Mouse (Mus musculus): ENCODE data around the gene Odaph. TPM values are rescaled to one million over a fixed set of nuclear protein-coding genes. Genes with fewer than 3 reads are reported as not detected.
"Not testable (repeated sequence)": the region's sequence is repeated elsewhere in the genome, so short reads cannot be mapped to it uniquely, and the experiment has no call there.

The Odaph gene
- not detected in 2 replicates for polyA plus RNA-seq (2015; fragmentation: Nextera tagmentation; extraction: Ambion mirVana)

DNA sequence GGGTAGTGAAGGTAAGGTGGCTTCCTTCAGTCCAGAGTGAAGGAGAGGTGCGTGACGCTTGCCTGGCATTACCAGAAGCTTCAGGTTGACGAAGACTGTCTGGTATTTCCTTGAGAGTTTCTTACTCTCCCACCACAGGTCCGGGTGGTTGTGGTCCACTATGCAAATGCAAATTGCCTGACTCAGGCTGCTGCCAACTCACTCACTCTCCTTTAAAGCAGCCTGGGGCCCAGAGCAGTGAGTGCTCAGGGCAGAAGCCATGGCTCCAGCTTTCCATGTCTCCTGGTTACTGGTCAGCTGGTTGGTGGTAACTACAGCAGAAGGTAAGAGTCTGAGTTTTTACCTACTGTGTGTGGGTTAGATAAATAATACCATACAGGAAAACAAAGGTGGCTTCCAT lies at the start of gene Odaph:
TSS of gene Odaph (plus strand) at position 240 of the 400 bp plus-strand sequence.
- Histone ChIP-seq H3K27ac (ENCODE audit: low read length) (no peak within 1 kb of the TSS), H3K9me3 (ENCODE audit: low read length) (no peaks in the 10 kb centered on the region), H3K4me3 (ENCODE audit: low read length) (no peak within 1 kb of the TSS), H3K4me1 (ENCODE audit: insufficient read depth, low read length) (no peaks in the 10 kb centered on the region), H3K4me2 (replicated peaks; ENCODE audit: low read depth, low read length) (no peak within 1 kb of the TSS), H3K27me3 (ENCODE audit: insufficient read depth, low read length) (no peaks in the 10 kb centered on the region), H3K9ac (replicated peaks; ENCODE audit: low read length) (no peak within 1 kb of the TSS), H3K36me3 (ENCODE audit: insufficient read depth, low read length) (no peaks in the 10 kb centered on the region)
- WGBS, result 67% methylated on average over 4 of the region's 4 CpGs
- no peak for ATAC-seq (ENCODE audit: low FRiP score, low TSS enrichment)

DNA sequence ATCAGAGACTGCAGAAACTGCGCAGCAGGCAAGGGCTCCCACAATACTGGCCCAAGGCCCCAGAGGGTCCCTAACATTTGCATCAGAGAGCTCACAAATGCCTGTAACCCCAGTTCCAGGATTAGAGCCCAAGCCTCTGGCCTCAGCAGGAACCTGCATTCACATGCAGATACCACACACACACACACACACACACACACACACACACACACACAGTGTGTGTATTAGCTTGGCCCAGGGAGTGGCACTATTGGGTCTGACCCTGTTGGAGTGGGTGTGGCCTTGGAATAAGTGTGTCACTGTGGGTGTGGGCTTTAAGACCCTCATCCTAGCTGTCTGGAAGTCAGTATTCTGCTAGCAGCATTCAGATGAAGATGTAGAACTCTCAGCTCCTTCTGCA lies 41.7 kb upstream of the Odaph start:
- WGBS, result 75% methylated on average over 1 of the region's 1 CpGs
- ATAC-seq (ENCODE audit: low FRiP score, low TSS enrichment); H3K4me3 ChIP-seq (ENCODE audit: low read length): not testable (repeated sequence)

DNA sequence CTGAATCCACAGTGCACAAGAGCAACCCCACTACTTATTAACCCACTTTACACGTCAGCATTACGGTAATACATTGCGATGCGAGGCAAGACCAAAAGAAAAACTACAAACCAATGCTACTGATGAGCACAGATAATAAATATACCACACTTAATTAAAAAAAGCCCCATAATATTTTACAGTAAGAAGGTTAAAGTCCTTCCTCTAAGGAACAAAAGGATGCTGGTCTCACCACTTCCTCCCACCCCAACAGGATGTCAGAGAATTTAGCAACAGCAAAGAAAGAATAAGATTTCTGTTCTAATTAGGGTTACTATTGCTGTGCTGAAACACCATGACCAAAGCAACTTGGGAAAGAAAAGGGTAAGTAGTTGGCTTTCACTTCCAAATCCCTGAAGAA lies 40.3 kb upstream of the Odaph start:
- H3K9me3 ChIP-seq (ENCODE audit: low read length), result no peaks in the 10 kb centered on the region
- WGBS, result 95% methylated on average over 4 of the region's 4 CpGs
- no peak overlapping the region for H3K4me3 ChIP-seq (ENCODE audit: low read length)
- no peak overlapping the region for H3K4me2 ChIP-seq (replicated peaks; ENCODE audit: low read depth, low read length)
- ATAC-seq (ENCODE audit: low FRiP score, low TSS enrichment), result no peak
- no peaks in the 10 kb centered on the region for H3K27me3 ChIP-seq (ENCODE audit: insufficient read depth, low read length)
- H3K4me1 ChIP-seq (ENCODE audit: insufficient read depth, low read length), result no peaks in the 10 kb centered on the region
- no peak overlapping the region for H3K9ac ChIP-seq (replicated peaks; ENCODE audit: low read length)
- H3K36me3 ChIP-seq (ENCODE audit: insufficient read depth, low read length), result peaks cover 45% of the 10 kb centered on the region
- H3K27ac ChIP-seq (ENCODE audit: low read length), result no peak overlapping the region

More for the DNA sequence above, 41.7 kb upstream of the Odaph start:
- H3K9me3 ChIP-seq (ENCODE audit: low read length); H3K9ac ChIP-seq (replicated peaks; ENCODE audit: low read length); H3K27ac ChIP-seq (ENCODE audit: low read length); H3K27me3 ChIP-seq (ENCODE audit: insufficient read depth, low read length); H3K4me1 ChIP-seq (ENCODE audit: insufficient read depth, low read length); H3K4me2 ChIP-seq (replicated peaks; ENCODE audit: low read depth, low read length): not testable (repeated sequence)
- H3K36me3 ChIP-seq (ENCODE audit: insufficient read depth, low read length), result peaks cover 42% of the 10 kb centered on the region

DNA sequence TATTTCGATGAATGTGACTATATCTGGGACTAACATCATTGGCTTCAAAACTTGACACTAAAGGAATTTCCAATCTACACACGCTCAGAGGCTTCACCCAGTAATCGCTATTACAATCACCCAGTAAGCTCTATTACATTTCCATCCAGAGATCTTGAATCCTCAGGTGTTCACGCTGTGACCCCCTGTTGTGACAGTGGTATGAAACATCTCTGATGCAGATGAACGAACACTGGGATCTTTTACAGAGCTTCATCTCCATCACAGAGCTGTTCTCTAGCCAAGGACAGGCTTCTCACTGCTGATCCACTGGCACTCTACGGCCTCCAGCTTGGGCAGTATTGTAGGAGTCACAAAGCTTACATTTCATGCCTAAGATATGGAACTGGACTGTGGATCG lies 37.8 kb upstream of the Odaph start:
- Histone ChIP-seq H3K4me1 (ENCODE audit: insufficient read depth, low read length) (no peaks in the 10 kb centered on the region), H3K9me3 (ENCODE audit: low read length) (no peaks in the 10 kb centered on the region), H3K4me3 (ENCODE audit: low read length) (no peak overlapping the region), H3K36me3 (ENCODE audit: insufficient read depth, low read length) (peaks cover 53% of the 10 kb centered on the region), H3K9ac (replicated peaks; ENCODE audit: low read length) (no peak overlapping the region), H3K4me2 (replicated peaks; ENCODE audit: low read depth, low read length) (no peak overlapping the region), H3K27ac (ENCODE audit: low read length) (no peak overlapping the region), H3K27me3 (ENCODE audit: insufficient read depth, low read length) (no peaks in the 10 kb centered on the region)
- ATAC-seq (ENCODE audit: low FRiP score, low TSS enrichment), result no peak
- 93% methylated on average over 7 of the region's 7 CpGs for WGBS

DNA sequence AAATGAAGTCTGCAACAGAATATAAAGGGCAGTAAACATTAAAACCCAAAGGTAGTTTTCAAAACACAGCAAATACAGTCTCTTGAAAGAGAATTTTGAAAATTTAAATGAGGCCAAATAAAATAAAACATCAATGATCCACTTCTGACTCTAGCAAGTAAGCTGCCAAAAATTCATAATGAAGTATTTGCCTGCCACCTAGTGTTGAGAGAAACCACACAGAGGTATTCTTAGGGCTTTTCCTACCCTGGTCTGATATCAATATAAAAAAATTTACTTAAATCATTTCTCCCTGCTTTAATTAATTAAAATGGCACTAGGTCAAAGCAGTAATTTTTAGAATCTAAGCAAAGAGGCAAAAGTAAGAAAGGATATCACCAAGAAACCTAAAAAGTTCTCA lies 35.9 kb upstream of the Odaph start:
- Histone ChIP-seq H3K27me3 (ENCODE audit: insufficient read depth, low read length) (no peaks in the 10 kb centered on the region), H3K4me3 (ENCODE audit: low read length) (no peak overlapping the region), H3K4me2 (replicated peaks; ENCODE audit: low read depth, low read length) (no peak overlapping the region), H3K9ac (replicated peaks; ENCODE audit: low read length) (no peak overlapping the region), H3K27ac (ENCODE audit: low read length) (no peak overlapping the region), H3K4me1 (ENCODE audit: insufficient read depth, low read length) (no peaks in the 10 kb centered on the region), H3K9me3 (ENCODE audit: low read length) (no peaks in the 10 kb centered on the region), H3K36me3 (ENCODE audit: insufficient read depth, low read length) (peaks cover 50% of the 10 kb centered on the region)
- ATAC-seq (ENCODE audit: low FRiP score, low TSS enrichment), result no peak

DNA sequence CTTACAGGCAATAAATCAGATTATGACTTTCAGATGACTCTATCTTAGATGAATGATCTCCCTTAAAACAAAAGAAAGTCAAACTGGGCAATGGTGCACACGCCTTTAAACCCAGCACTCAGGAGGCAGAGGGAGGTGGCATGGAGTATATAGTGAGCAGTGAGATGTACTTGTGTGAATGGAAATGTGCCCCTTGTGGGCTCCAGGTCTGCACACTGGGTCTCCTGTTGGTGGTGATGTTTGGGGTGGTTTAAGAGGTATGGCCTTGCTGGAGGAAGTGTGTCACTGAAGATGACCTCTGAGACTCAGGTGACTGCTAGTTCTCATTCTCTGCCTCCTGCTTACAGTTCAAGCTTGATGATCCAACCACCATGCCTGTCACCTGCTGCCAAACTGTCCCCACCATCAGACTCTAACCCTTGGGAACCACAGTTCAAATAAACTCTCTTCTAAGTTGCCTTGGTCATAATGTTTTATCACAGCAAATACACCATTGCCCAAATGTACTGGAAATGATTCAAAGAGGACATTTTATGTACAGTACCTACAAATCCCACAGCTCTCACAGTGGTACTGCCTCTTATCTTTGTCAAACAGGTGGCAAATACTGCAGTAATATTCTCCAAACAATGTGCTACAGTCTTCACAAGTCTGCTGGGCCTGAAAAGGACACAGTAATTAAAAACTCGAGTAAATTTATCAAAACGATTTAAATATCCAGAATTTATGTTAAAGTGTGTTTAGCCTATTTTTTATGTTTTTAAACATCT lies 30.1 kb upstream of the Odaph start:
- Histone ChIP-seq H3K36me3 (ENCODE audit: insufficient read depth, low read length) (peaks cover 29% of the 10 kb centered on the region), H3K27me3 (ENCODE audit: insufficient read depth, low read length) (no peaks in the 10 kb centered on the region), H3K4me1 (ENCODE audit: insufficient read depth, low read length) (peaks cover 19% of the 10 kb centered on the region), H3K27ac (ENCODE audit: low read length) (no peak overlapping the region), H3K4me2 (replicated peaks; ENCODE audit: low read depth, low read length) (no peak overlapping the region), H3K9ac (replicated peaks; ENCODE audit: low read length) (no peak overlapping the region), H3K4me3 (ENCODE audit: low read length) (no peak overlapping the region), H3K9me3 (ENCODE audit: low read length) (no peaks in the 10 kb centered on the region)
- 92% methylated on average over 3 of the region's 3 CpGs for WGBS
- ATAC-seq (ENCODE audit: low FRiP score, low TSS enrichment), result no peak

DNA sequence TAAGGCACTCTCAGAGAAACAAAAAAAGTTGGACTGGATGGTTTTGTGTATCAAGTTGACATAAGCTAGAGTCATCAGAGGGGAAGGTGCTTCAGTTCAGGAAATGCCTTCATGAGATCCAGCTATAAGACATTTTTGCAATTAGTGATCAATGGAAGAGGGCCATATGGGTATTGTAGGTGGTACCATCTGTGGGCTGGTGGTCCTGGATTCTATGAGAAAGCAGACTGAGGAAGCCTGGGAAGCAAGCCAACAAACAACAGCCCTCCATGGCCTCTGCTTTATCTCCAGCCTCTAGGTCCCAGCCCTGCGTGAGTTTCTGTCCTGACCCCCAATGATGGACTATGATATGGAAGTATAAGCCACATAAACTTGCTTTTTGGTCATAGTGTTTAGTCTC lies 28.2 kb upstream of the Odaph start:
- no peak for ATAC-seq (ENCODE audit: low FRiP score, low TSS enrichment)
- 81% methylated on average over 1 of the region's 1 CpGs for WGBS
- no peak overlapping the region for H3K4me2 ChIP-seq (replicated peaks; ENCODE audit: low read depth, low read length)

DNA sequence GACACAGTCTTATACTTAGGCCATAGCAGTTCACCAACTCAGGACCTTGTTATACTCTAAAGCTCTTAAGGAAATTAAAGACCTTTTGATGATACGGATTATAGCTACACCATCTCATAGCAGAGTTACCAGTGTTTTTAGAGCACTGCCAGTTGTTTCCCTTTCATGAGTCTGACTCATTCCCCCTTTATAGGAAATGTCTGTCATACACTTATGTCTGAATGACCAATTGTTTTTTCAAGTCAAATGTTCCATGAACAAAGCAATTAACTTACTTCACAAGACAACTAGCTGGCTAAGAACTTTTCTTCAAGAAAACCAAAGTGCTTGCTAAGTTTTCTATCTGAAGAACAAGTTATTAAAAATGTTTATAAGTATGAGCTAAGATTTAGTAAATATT lies 27.3 kb upstream of the Odaph start:
- no peak overlapping the region for H3K4me3 ChIP-seq (ENCODE audit: low read length)
- no peak overlapping the region for H3K27ac ChIP-seq (ENCODE audit: low read length)
- H3K36me3 ChIP-seq (ENCODE audit: insufficient read depth, low read length), result peaks cover 14% of the 10 kb centered on the region
- 79% methylated on average over 1 of the region's 1 CpGs for WGBS
- H3K9me3 ChIP-seq (ENCODE audit: low read length), result no peaks in the 10 kb centered on the region
- ATAC-seq (ENCODE audit: low FRiP score, low TSS enrichment), result no peak
- H3K4me2 ChIP-seq (replicated peaks; ENCODE audit: low read depth, low read length), result no peak overlapping the region
- peaks cover 25% of the 10 kb centered on the region for H3K4me1 ChIP-seq (ENCODE audit: insufficient read depth, low read length)
- no peaks in the 10 kb centered on the region for H3K27me3 ChIP-seq (ENCODE audit: insufficient read depth, low read length)
- no peak overlapping the region for H3K9ac ChIP-seq (replicated peaks; ENCODE audit: low read length)

More for the DNA sequence above, 28.2 kb upstream of the Odaph start:
- Histone ChIP-seq H3K36me3 (ENCODE audit: insufficient read depth, low read length) (peaks cover 18% of the 10 kb centered on the region), H3K27ac (ENCODE audit: low read length) (no peak overlapping the region), H3K9me3 (ENCODE audit: low read length) (no peaks in the 10 kb centered on the region), H3K27me3 (ENCODE audit: insufficient read depth, low read length) (no peaks in the 10 kb centered on the region), H3K4me1 (ENCODE audit: insufficient read depth, low read length) (peaks cover 25% of the 10 kb centered on the region), H3K9ac (replicated peaks; ENCODE audit: low read length) (no peak overlapping the region), H3K4me3 (ENCODE audit: low read length) (no peak overlapping the region)

DNA sequence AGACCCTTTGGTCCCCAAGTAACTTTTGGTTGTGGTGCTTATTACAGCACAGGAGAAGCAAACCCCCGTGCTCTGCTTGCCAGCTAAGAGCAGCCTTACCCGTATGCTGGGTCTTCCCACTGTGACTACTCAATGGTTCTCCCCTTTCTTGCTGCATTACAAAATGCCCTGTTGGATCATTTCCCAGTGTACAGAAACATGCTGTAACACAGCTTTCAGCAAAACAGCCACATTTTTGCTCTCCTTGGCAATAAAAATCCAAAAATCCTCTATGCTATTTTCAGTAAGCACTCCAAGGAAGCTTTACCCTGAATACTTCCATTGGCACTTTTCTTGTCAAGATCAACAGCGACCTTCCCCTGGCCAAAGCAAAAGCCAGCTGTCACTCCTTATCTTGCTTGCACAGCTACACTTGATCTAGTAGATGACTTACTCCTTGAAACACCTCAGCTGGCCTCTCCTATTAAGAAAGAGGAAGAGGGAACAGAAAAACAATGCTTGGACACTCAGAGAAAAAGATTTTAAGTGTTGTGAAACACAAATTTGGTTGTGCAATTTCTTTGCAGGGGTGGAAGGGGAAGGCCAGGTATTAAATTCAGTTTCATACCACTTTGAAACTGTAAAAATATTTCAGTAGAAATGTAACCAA lies 26.5 kb upstream of the Odaph start:
- H3K36me3 ChIP-seq (ENCODE audit: insufficient read depth, low read length), result peaks cover 13% of the 10 kb centered on the region
- H3K9ac ChIP-seq (replicated peaks; ENCODE audit: low read length), result 0 out of 2 replicates have a peak overlapping the region, but pooled peaks have one; percentile 18
- peak overlapping the region; percentile 78 for H3K4me2 ChIP-seq (replicated peaks; ENCODE audit: low read depth, low read length)
- H3K9me3 ChIP-seq (ENCODE audit: low read length), result no peaks in the 10 kb centered on the region
- 67% methylated on average over 3 of the region's 3 CpGs for WGBS
- peak overlapping the region; percentile 90 for H3K4me3 ChIP-seq (ENCODE audit: low read length)
- H3K27me3 ChIP-seq (ENCODE audit: insufficient read depth, low read length), result no peaks in the 10 kb centered on the region
- peak overlapping the region; percentile 1; the same call in 1 of the 2 replicates for H3K27ac ChIP-seq (ENCODE audit: low read length)
- peaks cover 25% of the 10 kb centered on the region for H3K4me1 ChIP-seq (ENCODE audit: insufficient read depth, low read length)
- no peak for ATAC-seq (ENCODE audit: low FRiP score, low TSS enrichment)

DNA sequence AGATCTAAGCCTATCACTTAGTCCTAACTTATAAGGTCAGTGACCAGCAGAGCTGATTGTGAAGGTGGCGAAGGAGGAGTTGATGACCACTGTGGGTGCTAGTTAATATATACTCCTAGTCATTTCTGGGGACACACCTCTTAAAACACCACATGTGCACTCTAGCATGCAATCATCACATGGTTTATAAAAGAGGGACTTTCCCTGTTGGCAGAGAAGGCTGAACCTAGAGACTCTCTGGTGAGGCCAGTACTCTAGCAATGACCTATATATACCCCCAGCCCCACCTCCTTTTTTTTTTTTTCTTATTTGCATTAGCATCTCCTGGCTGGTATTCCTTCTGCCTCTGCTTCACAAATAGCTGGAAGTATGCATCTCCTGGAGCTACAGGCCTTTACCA lies 25.9 kb upstream of the Odaph start:
- 83% methylated on average over 1 of the region's 1 CpGs for WGBS
- no peaks in the 10 kb centered on the region for H3K9me3 ChIP-seq (ENCODE audit: low read length)
- peak overlapping the region; percentile 34; the same call in 1 of the 2 replicates for H3K27ac ChIP-seq (ENCODE audit: low read length)
- H3K4me3 ChIP-seq (ENCODE audit: low read length), result peak overlapping the region; percentile 90
- H3K4me2 ChIP-seq (replicated peaks; ENCODE audit: low read depth, low read length), result peak overlapping the region; percentile 78
- H3K4me1 ChIP-seq (ENCODE audit: insufficient read depth, low read length), result peaks cover 25% of the 10 kb centered on the region
- peaks cover 13% of the 10 kb centered on the region for H3K36me3 ChIP-seq (ENCODE audit: insufficient read depth, low read length)
- ATAC-seq (ENCODE audit: low FRiP score, low TSS enrichment), result no peak
- H3K9ac ChIP-seq (replicated peaks; ENCODE audit: low read length), result peak overlapping the region; percentile 51
- no peaks in the 10 kb centered on the region for H3K27me3 ChIP-seq (ENCODE audit: insufficient read depth, low read length)
